Mouse (Mus musculus) mature B cell (primary cell): ENCODE results near the gene Usp46.
"Not testable (repeated sequence)": the region's sequence is repeated elsewhere in the genome, so short reads cannot be mapped to it uniquely, and the experiment has no call there.

ENCODE experiments used
- in situ Hi-C: fragments of 300-500 bp; cut with MboI; formaldehyde crosslinking; loops from 2 replicates; pipeline ENCODE4 v1.14.3; 2019

Gene Usp46

GRCm38 (mm10) chr5:74067831-74068713 lies at the start of gene Usp46:
Usp46 (minus strand) TSS chr5:74068431.
- in situ Hi-C loops: no loop called here

DNA sequence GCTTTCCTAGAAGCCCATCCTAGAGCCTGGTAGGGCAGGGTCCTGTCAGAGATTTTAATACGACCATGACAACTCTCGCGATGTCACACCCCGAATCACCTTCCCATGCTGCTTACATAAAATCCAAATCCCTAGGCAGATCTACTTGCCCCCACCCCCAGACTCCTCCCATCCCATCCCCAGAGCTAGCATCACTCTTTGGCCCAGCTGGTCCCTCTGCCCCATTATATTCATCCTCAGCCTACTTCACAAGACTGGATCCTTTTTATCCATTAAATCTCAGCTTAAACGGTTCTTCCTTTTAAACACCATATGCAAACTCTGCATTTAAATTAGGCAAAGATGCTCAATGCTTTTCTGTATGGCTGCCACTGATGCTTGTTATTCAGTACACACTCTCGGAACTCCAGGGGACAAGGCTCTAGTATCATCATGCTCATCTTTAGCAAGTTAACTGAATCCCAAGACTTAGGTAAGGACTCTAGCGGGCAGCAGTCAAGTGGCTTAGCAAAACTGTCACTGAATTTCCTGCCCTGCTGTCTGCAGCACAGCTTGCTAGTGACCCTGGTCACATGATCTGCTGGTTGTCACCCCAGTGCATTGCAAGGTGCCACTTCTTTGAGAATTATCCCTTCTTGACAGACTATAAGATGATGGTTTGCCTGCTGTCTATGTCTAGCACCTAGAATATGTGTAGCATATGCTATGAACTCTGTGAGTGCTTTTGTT lies 45.9 kb upstream of the Usp46 start:
- in situ Hi-C loops: no loop called here

DNA sequence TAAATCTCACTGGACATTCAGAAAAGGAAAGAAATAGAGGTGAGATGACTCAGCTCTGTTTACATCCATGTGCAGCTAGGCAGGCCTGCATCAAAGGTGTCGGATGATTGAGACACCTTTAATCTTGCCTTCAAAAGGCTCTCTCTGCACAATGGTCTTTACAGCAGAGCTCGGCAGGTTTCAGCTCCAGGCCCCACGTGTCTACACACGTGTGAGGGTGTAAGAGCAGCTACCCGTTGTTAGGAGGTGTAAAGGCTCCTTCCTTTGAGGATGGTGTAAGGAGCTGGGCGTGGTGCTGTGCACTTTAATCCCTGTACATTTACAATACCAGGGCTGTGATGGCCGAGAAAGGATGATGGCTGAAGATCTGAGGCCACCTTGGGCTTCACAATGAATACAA lies 37.2 kb upstream of the Usp46 start:
- in situ Hi-C loops: no loop called here

GRCm38 (mm10) chr5:74101761-74102160 lies 33.5 kb upstream of the Usp46 start:
- in situ Hi-C loops: no loop called here

- in situ Hi-C loops: no loop called here
Measured at GRCm38 (mm10) chr5:74099046-74099445, 30.8 kb upstream of the Usp46 start.

DNA sequence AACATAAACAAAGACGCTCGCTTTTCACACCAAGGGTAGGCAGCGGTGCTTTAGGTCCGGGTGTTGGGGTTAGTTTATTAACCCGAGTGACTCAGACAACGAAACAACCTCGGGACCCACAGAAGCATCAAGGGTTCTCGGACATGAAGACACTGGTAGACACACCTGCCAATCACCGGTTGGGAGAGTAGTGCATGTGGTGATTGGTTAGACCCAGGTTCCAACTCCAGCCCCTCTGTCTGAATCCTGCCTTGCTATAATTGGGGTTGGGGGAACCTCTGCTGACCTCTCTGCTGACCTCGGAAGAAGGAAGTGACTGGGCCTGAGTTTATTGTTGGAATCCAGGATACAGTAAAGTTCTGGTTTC lies 29.6 kb upstream of the Usp46 start:
- in situ Hi-C loops: no loop called here

DNA sequence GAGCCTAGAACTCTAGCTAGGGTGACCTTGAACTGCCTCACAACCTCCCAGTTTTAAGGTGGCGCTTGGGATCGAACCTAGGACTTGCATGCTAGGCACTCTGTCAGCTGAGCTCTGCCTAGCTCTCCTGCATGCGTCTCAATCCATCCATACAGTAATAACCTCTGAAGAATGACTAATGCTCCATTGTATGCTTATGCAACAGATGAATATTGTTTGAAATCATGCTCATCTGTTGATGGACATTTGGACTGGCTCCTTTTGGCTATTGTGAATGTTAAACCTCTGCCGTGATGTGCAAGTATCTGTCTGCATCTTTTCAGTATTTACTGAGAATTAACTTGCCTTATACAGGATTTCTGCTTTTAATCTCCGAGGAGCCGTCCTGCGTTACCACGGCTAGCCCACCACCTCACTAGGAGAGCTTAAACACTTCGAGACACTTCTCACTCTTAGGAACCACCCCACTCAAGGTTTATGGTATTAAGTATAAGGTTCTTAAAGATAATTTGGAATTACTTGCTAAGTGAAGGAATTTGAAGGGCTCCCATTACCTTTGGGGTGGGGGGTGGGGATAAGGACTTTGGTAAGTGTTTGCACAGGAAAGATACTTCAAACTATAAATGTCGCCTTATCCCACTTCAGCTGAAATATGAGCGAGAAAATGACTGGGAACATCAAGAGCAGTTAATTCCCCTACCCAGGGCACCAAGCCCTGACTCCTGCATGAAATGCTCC lies 29.1 kb upstream of the Usp46 start:
- in situ Hi-C loops: no loop called here

DNA sequence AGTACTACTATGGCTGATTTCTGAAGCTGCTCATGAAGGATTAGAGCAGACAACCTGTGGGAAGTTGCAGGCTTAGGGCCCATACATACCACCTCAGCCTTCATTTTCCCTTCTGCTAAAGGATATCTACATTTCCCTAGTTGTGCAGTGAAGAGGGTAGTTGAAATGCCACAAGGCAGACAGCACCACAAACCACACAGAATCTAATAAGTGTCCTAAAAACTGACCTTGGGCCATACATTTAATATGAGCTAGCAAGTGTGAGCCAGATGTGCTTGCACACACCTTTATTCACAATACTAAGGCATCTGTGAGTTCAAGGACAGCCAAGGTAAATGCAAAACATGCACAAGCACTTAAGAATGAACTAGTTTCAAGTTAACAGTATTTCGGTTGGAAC lies 27.8 kb upstream of the Usp46 start:
- in situ Hi-C loops: no loop called here

- in situ Hi-C loops: no loop called here
Measured at GRCm38 (mm10) chr5:74095611-74096010, 27.4 kb upstream of the Usp46 start.

DNA sequence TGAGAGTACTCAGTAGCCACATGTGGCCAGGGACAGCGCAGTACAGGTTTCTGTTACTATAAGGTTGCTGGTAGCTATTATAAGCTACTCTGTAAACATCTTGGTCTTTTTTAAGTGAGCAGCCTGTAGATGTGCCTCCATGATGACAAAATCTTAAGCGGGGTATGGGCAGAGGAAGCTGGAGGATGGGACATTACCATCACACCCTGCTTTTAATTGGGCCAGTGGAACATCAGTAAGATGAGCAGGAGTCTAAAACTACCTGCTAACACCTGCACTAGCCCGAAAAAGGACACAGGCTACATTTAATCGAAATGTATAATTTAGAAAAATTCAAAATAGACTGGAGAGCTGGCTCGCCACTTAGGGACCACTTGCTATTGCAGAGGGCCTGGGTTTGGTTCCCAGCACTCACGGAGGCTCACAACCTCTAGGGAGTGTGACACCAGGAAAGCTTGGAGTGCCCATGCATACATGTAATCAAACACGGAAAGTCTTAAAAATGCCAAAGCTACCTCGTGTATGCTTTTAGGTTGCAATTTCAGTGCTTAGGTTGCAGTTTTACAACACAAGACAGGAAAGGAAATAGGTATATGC lies 26.7 kb upstream of the Usp46 start:
- in situ Hi-C loops: no loop called here

- in situ Hi-C loops: no loop called here
Measured at GRCm38 (mm10) chr5:74093556-74094428, 25.6 kb upstream of the Usp46 start.

DNA sequence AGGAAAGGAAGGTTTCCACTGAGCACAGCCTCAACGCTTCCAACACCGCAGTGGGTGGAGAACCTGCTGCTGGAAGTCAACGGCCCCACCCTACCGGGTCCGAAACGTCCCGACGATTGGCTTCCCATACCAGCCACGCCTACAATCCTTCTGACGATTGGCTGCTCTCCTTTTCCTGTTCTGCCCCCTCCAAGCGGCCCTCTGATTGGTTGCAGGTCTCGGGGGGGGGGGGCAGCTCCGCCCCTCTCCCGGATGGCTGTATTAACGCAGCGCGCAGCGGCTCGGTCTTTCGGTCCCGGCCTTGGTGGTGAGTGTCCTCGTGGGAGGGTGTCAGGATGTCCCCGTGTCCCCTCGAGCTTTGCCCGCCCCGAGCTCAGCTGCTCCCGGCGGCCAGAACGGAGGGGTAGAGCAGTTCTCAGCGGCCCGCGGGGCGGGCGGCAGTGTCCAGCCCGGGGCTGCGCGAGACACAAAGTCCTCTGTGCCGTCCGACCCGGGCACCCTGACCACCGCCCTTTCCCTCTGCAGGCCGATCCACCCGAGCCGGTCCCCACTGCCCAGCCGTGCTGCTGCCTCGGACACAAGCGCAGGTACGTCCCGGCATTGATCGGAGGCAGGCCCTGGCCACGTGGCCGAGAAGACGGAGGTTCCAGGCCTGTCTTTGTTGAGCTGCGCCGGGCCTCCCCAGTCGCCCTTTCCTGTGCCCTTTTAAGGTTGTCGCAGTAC lies 24.8 kb upstream of the Usp46 start:
- in situ Hi-C loops: no loop called here

DNA sequence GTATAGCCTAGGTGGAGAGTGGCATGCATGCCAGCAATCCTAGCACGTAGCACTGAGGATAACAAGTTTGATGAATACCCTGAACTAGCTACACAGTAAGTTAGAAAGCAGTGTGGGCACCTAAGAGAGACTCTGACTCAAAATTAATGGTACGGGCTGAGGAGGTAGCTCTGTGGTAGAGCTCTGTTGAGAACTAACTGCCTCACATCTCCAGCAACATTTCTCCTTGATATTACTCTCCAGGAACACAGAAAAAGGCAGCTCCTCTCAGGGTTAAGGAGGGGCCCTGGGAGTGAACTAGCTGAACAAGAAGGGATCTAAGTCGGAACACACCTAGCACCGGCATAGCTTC lies 24.2 kb upstream of the Usp46 start:
- in situ Hi-C loops: no loop called here

DNA sequence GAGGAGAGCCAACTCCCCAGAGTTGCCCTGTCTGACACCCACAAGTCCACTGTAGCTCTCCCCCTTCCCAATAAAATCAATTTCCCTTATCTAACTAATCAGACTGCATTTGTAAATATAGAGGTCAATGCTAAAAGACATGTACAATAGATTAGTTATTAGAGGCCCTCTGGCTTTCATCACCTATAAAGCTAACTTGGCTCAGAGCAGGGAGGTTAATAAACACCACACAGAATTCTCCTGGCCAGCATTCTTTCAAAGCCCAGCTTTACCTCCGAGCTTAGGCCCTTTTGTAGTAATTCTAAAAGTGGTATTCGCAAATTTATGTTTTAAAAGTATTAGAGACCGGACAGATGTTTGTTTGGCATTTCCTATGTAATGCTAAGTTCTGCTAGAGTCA lies 21.4 kb upstream of the Usp46 start:
- in situ Hi-C loops: no loop called here

- in situ Hi-C loops: no loop called here
Measured at GRCm38 (mm10) chr5:74081756-74082155, 13.5 kb upstream of the Usp46 start.

DNA sequence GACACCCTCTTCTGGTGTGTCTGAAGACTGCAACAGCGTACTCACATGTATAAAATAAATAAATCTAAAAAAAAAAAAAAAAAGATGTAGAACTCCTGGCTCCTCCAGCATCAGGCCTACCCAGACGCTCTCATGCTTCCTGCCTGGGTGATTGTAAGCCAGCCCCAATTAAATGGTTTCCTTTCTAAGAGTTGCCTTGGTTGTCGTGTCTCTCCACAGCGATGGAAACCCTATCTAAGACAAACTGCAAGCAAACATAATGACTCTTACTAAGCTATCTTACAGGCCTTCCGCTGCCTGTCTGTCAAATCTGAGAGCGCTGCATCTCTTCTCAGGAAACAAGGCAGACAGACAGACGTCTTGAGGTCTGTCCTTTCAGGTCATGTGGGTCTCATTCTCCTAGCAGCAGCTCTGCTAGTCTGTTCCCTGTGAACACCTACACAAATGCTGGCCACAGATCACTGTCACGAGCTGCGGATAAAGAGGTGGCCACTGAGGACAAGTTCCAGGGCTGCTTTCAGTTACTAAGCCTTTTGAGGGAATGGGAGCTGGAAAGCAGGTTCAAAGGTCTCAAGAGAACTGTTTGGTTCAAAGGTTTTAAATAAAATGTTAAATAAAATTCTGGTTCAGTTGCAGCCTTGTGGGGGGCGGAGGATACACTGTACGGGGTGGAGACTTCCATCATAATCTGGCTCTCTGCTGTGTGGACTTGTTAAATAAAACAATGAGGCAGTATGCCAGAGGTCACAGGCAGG lies 10.8 kb upstream of the Usp46 start:
- in situ Hi-C loops: no loop called here

GRCm38 (mm10) chr5:74078400-74078799 lies 10.2 kb upstream of the Usp46 start:
- in situ Hi-C loops: no loop called here

- in situ Hi-C loops: no loop called here
Measured at GRCm38 (mm10) chr5:74077959-74078358, 9.7 kb upstream of the Usp46 start.

DNA sequence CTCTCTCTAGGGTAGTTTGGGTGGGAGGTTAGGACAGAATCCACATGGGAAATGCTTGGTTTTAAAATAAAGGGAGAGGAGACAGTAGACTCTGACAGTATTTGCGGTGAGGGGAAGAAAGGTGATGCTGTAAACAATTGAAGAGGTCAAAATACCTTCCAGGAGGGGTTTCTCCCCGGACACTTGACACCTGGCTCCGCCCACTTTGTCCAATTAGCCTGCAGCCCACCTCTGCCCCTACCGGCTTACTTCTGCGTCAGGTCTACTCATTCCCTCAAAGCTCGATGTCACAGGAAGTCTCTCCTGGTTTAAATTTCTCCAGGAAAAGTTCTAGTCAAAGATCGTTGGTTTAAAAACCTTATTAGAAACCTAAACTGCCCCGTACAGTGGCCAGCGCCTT lies 8.5 kb upstream of the Usp46 start:
- in situ Hi-C loops: no loop called here

DNA sequence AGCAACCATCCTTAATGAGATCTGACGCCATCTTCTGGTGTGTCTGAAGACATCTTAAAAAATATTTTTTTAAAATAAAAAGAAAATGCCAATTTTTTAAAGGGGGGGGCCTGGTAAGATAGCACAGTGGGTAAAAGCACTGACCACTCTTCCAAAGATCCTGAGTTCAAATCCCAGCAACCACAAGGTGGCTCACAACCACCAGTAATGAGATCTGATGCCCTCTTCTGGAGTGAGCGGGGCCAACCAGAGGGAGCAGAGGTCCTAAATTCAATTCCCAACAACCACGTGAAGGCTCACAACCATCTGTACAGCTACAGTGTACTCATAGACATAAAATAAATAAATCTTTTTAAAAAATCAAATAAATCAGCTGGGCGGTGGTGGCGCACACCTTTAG lies 2.3 kb upstream of the Usp46 start:
- in situ Hi-C loops: not testable (repeated sequence)
